Mouse (Mus musculus) heart, adult 9 months (tissue): ENCODE results near the gene Igtp.
"Not testable (repeated sequence)": the region's sequence is repeated elsewhere in the genome, so short reads cannot be mapped to it uniquely, and the experiment has no call there.

Experiments
- DNase-seq, 2 experiments: peaks; one replicate each; pipeline ENCODE4 v3.0.0; 2022; ENCODE audit warnings: low spot score in 2 of 2

The Igtp gene

DNA sequence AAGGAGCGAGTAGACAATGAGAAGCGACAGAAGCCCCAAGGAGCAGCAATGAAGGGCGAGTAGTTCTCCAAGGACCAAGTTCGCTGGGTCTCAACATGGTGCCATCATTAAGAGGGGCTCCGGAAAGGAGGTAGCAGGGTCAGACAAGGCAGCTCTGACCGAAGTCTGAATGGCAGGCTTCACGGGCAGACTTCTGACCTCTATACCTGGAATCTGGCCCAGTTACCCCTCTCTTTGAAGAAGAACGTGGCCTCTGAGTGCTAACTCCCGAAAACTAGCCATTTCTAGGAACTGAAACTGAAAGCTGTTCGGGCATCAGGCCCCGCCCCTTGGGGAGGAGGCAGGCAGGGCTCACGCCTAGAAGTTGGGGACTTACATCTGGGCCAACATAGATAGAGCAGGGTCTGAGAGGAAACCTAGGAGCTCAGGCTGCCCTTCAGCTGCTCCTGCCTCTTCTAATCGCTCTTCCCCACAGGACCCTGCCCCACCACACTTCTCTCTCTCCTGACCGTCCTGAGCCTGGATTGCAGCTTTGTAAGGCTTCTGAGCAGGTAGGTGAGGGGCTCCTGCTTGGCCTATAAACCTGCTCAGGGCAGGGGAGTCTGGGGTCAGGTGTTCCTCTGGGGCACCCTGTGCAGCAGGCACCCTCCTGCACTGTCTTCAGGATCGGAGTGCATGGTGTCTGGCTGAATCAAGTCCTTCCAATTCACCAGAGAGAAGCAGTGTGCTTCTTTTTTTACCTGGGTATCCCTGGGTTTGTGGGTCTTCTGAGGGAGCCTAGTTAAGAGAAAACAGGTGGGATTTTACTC lies at the start of gene Igtp, which contains the start of gene Irgm2:
Igtp (plus strand) TSS at position 328 of the 809 bp plus-strand sequence.
Irgm2 (plus strand) TSS at position 390 of the 809 bp plus-strand sequence.
- peak; percentile 87 to 89 for DNase-seq

DNA sequence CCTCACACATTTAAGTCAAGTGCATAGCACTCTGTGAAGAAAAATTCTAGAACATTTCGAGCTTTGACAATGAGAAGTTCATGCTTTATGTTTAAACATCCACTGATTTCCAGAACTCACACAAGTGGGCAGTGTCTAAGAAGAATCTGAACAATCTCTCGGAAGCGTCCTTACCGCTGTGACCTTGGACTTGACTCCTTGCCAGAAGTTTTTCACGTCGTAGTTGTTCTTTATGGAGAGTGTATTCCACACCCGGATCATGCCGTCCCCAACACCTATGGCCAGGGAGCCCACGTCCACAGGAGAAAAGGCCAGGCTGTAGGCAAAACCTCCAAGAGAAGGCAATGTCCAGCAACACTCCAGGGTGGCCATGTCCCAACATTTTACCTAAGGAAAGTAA lies 43.9 kb upstream of the Igtp start:
- no peak for DNase-seq

DNA sequence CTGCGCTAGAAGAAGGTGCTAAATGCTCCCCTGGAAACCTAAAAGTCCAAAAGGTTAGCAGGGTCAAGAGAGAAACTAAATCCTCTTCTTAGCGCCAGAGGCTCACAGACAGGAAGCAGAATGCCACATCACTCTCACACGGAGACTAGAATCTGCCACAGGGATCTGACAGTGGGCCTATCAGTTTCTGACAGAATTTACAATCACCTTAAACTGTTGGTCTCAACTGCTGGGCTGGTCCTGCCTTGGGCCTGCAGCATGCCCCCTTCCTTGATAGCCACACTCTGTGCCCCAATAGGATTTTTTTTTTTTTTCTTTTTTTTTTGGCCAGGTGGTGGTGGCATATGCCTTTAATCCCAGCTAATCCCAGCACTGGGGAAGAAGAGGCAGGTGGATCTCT lies 42.5 kb upstream of the Igtp start:
- DNase-seq = no peak

DNA sequence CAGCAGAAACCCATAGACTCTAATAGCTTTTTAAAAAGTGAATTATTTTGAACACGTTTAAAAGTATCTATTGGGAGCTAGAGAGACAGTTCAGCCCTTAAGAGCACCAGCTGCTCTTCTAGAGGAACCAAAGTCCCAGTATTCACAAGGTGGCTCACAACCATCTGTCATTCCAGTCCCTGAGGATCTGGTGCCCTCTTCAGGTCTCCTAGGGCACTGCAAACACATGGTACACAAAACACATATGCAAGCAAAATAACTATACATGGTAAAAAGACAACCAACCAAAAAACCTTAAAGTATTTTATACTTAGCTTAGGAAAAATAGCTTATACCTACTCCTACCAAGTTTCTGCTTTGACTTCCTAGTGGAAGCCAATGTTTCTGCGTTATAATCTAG lies 34.3 kb upstream of the Igtp start:
- DNase-seq = no peak

DNA sequence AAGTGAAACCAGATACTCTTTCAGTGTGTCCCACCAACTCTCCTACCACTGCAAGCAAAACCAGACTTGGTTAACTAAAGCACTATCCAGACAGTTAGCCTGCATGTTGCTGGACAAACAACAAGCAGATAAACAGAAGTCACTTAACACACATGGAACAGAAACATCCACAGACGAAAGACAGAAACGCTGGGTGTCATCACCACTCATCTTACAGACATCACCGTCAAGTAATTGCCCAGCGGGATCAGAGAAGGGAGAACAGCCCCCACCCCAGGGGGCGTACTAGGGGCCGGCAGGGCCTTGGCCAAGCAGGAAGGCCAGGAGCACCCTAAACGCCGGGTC lies 31.6 kb upstream of the Igtp start:
- DNase-seq = no peak

DNA sequence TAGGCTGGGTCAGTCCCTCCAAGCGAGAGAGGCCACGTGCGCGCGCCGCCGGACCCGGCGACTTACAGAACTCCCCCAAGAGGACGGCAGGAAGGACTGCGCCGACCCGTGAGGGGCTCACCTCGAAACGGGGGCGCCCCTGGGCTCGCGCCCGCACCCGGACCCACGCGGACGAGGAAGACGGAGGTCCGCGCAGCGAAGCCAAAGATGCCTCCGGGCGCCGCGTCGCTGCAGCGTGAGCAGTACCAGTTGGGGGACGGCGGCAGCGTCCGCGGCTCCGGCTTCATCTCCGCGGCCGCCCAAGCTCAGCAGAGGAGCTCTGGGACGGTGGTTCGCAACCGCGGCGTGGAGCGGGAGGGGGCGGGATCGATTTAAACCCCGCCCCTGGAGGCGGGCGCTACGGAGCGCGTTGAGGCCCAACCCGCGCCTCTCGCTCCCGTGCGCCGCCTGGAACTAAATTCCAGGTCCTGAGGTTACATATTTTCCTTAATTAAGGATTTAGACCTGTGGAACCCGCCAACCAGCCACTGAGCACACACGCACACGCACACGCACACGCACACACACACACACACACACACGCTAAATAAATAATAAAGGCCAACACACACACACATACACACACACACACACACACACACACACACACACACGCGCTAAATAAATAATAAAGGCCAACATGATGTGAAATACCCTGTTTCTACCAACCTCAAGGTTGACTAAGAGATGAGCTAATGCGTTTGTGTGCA lies 31.0 kb upstream of the Igtp start, which contains the start of gene Gemin5:
Gemin5 (minus strand) TSS at position 373 of the 749 bp plus-strand sequence.
- DNase-seq = peak; percentile 56 to 79

DNA sequence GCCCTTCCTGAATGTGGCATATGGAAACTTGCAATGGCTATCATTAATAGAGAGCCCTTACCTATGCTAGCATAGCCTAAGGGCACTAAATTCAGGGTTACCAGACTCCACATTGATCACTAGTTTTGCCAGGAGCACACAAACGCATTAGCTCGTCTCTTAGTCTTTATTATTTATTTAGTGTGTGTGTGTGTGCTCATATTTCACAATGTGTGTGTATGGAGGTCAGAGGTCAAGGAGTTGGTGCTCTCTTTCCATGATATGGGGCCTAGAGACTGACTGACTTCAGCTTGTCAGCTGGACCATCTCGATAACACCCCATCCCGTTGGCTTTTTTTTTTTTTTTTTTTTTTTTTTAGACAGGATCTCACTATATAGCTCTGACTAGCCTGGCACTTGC lies 29.7 kb upstream of the Igtp start:
- no peak for DNase-seq

DNA sequence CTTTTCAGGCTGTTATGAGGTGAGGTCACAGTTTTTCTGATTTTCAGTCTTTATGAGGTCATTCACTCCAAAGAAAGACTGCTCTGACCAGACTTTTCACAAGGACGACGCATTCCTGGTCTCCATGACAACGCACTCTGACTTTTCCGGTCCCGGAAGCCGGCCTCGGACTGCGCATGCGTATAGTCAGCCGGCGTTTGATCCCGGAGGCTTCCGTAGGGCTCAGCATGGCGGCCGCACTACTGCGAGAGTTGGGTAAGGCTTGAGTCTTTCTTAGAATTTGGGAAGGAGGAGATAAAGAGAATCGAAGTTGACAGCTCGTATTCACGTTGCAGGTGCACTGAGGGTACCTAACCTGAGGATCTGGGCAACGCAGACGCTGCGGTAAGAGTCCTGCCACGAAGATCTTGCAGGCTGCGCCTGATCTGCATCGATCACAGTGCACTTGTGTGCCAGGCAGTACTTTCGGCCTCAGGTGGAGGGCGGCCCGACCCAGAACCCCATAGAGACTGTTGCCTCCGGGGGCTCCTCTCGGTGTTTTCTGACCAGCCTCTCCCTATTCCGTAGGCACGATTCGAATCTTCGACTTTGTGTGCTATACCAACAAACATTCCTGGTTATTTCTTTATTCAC lies 27.8 kb upstream of the Igtp start, which contains the start of gene Mrpl22:
Mrpl22 (plus strand) TSS at position 203 of the 633 bp plus-strand sequence.
- peak; percentile 91 to 93 for DNase-seq

DNA sequence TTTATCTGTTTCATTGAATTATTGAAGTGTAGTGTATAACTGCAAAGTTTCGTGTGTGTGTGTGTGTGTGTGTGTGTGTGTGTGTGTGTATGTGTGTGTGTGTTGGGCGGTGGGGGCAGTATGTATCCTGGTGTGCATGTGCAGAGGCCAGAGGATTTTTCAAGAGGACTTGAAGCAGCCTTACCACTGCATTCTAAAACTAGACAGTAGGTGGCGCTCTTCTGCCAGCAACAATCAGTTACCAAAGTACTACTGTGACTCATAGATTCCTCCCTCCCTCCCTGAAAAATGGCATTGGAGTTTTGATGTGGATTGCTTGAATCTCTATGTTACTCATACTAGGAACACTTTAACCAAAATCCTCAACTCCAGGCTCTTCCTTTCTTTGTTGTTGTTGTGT lies 19.8 kb upstream of the Igtp start:
- peak; percentile 67 to 86 for DNase-seq

DNA sequence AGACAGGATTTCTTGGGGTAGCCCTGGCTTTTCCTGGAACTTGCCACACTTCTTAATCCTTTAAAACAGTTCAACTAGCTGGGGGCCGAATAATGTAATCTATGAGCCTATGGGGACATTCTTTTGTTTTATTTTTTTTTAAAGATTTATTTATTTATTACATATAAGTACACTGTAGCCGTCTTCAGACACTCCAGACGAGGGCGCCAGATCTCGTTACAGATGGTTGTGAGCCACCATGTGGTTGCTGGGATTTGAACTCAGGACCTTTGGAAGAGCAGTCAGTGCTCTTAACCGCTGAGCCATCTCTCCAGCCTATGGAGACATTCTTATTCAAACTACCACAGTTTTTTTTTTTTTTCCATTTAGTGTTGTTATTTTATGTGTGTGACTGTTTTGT lies 19.4 kb upstream of the Igtp start:
- DNase-seq = not testable (repeated sequence)

DNA sequence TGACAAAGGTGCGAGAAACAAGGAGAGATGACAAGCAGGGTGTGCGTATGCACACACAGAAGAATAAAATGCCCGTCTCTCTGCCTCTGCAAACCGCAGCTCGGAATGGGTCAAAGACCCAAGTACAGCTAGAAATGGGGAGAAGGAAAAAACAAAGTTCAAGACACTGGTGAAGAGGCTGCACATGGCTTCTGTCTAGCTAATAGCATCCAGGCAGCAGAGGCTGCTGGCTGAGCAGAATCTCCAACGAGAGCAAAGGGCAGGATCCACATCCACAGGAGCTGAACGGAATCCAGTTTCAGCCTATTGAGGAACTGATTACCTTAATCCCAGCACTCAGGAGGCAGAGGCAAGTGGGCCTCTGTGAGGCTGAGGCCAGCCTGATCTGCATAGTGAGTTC lies 18.6 kb upstream of the Igtp start:
- DNase-seq = no peak

DNA sequence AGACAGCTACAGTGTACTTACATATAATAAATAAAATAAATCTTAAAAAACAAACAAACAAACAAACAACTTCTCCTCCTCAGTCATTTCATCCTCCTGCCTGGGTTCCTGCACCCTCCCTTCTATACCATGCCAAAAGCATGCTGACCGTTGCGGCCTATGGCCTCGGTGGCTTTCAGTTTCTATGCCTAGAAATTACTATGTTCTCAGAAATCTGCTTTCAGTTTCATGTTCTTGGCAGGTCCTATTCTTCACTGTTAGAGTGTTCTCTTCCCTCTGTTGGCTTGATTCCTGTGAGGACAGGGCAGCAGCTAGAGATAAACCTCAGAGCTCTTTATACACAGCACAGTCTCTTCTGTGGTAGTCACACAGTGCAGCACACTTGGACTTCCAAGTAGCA lies 15.8 kb upstream of the Igtp start:
- no peak for DNase-seq

DNA sequence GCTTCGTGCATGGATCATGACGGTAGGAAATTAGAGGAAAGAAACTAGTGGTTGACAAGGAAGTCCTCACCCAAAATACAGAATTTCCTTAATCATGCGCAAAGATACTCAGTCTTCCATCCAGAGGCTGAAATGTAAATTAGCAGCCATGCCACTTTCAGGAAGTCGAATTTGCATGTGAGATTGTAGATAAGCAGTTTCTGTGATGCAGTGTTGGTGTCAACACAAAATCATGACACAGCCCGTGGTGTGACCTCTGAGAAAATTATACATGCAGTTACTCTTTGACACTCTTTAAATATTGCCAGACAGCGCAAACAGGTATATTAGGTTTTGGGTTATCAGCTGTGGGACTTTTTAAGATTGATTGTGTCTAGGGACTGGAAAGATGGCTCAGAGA lies 9.7 kb upstream of the Igtp start:
- DNase-seq = no peak

DNA sequence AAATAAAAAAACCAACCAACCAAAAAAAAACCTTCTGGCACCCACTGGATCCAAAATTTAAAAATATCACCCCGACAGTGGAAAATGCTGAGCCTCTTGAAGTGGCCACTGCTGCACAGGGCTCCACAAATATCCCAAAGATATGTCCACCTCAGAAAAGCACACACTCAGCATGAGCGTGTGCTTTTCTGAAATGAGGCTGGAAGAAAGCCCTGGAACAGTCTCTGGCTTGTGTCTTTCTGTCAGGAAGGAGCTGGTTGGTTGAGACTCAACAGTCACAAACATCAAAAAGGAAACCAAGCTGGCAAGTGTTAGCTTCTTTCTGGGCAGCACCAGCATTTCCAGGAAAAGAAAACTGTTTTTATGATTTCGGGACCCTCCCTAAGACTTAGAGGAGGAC lies 6.0 kb upstream of the Igtp start:
- DNase-seq = peak; percentile 50 to 52

DNA sequence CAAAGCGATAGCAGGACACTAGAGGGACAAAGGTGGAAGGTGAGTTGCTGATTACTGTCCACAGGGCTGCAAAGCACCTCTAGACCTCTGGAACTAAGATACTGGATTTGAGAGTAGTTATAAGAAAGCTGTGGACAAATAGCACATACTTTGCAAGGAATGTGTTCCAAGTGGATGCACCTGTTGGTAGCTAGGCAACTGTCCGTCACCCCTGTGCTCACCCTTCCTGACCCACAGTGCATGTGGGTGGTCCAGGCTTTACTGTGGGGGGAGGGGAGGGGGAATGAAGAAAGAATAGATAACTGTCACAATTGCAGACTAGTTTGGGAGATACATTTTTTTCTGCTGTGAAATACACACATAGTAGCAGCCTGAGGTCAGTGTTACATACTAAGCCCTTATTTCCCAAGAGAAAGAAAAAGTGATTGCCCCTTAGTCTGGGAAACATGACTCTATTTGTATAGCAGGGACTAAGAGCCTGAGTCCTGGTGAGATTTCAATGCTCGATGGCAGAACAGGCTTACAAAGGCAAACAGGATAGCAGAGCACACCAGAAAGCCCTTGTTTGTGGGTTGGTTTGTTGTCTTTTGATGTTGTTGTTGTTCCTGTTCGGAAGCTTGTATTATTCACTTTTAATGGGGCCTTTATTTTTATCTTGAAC lies 5.4 kb upstream of the Igtp start:
- DNase-seq = no peak

DNA sequence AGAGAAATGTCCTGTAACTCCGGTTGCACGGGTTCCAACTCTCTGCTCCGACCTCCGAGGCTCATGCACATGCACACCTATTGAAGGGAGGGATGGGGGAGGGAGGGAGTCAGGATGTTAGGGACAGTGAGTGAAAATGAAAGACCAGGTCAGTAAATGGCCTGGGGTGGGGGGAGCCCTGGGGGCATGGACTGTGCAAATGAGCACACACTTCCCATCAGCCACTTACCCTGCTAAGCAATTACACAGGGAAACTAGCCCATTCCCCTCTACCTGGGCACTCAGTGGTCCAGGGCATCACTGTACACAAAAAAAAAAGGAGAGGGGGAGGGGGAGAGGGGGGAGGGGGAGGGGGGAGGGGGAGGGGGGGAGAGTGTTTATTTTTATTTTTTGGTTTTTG lies 693 bp upstream of the Igtp start:
- DNase-seq = no peak

DNA sequence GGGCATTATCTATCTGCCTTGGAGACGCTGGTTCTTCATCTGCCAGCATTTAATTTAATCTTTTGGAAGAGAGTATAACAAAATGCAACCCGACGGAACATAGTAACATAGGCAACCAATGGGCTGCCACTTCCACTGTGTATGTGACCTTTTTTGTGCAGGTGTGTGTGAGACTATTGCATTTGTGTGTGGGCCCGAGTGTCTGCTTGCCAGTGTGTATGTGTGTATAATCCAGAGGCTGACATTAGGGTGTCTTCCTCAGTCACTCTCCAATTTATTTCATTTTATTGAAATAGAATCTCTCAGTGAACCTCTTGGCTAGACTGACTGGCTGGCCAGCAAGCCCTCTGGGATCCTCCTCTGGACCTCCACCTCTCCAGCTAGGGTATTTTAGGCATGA lies 870 bp downstream of the Igtp start:
- DNase-seq = no peak

DNA sequence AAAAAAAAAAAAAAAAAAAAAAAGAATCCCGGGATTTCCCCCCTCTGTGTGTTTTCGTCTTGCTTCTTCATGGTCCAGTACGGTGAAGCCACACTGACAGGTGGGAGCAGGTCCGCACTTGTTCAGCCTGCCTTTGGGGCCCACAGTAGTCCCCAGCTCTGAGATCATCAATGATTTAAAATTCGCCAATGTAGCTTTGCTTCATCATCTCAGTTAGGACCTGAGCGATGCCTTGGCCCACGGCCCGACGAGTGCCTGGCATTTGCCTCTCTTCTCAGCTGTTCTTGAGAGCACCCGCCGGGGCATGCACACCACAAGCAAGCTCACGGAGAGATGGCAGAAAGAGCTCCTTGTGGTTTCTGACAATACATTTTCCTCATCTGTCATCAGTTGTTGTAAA lies 1.7 kb downstream of the Igtp start:
- no peak for DNase-seq

DNA sequence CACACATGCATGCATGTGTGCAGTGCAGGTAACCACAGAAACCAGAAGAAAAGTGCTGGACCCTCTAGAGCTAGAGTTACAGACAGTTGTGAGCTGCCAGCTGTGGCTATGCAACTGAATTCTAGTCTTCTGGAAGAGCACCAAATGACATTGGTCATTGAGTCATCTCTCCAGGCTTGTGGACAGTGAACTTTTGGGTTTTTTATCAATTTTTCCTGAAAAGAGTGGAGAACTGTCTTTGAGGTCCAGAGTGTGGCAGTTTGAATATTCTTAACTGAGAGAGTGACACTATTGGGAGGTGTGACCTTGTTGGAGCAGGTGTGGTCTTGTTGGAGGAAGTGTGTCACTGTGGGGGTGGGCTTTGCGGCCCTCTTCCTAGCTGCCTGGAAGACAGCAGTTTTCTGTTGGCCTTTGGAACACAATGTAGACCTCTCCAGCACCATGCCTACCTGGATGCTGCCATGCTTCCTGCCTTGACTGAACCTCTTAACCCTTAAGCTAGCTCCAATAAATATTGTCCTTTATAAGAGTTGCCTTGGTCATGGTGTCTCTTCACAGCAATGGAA lies 11.0 kb downstream of the Igtp start:
- no peak for DNase-seq

DNA sequence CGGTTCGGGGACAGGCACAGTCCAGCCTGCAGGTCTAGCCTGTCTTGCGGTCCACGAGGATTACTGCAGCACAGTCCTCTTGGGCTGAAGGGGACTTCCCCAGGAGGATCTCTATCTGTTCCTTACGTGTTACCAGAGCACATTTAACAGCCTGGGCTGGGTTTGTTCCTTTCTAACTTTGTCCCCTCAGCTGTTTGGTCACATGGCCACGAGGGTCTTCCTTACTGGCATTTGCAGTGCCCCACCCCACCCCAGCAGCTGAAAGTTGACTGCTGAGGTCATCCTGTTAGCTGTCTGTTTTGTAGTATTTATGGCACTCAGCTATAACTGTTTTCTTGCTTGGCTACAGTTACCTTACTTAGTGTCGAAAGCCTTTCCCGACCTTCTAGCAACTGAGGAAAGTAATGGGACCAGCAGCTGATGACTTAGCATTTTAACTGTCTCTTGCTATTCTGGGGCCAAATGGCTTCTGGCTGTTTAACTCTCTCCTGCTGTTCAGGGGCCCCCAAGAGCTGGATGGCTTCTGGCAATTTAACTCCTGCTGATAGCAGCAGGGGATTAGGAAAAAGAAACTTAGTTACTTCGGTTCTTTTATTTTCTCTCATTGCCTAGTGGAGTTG lies 11.8 kb downstream of the Igtp start:
- no peak for DNase-seq

DNA sequence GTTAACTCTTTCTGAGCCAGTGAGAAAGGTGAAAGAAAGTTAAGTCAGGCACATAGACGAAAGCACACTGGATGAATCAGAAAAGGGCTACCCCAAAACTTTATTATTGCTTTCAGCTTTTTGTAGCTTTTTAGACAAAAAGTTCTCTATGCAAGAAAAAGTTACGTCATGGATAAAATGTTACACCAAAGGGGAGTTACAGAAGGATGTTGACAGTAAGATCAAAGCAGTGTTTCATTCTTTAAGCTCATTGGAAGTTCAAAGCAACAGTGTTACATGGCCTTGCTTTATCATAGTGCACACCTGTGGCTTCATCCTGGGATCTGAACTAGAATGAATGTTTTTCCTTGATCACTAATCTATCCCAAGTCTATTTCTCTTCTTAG lies 12.3 kb downstream of the Igtp start:
- no peak for DNase-seq
